Mouse (Mus musculus): ENCODE measurements around the gene Lancl3. TPM values are rescaled to one million over a fixed set of nuclear protein-coding genes. Genes with fewer than 3 reads are reported as not detected.
A peak's percentile ranks its signal among the peaks of the same experiment; 100 is the strongest.
"Not testable (repeated sequence)": the region's sequence is repeated elsewhere in the genome, so short reads cannot be mapped to it uniquely, and the experiment has no call there.

The Lancl3 gene
- total and polyA plus RNA-seq, 3 experiments = 0.53 to 5.4 (median 4.2) TPM

DNA sequence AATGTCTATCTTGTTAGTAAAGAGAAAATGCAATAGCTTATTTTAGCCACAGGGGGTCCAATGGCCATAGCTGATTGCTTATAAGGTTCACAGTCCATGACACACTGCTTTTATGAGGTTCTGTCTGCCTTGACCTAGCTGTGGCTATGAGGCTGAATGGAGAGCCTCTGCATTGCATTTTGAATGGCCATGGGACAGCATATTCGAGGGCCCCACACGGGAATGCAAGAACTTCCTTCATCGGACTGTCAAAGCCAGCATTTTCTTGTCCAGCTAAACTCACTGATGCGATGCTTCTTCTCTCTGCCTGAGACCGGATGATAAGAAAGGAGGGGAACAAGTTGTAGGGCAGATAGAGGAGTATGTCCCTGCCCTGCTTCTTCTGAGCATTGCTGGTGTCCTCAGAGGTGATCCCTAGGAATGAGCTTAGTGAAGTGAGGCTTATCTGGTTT, 98.7 kb downstream of the Lancl3 start:
- no peak for DNase-seq
- H3K79me2 ChIP-seq (replicated peaks; ENCODE audit: control insufficient read depth, insufficient read depth, low read length) = no peaks in the 10 kb centered on the region
- H3K36me3 ChIP-seq (ENCODE audit: control insufficient read depth, insufficient read depth, low read length) = no peaks in the 10 kb centered on the region
- H3K27me3 ChIP-seq (ENCODE audit: control insufficient read depth, insufficient read depth, low read length) = no peaks in the 10 kb centered on the region
- TF ChIP-seq CTCF (IDR thresholded peaks at IDR 0.05) (0 out of 2 replicates have a peak, but pooled peaks have one; percentile 11), EP300 (IDR thresholded peaks at IDR 0.05; ENCODE audit: insufficient read depth, low read depth, low read length) (no peak)
- intact Hi-C loops (cut with DNase I) = no loop called here
- H3K4me3 ChIP-seq = no peak overlapping the region
- WGBS = 71% methylated on average over 5 of the region's 5 CpGs
- H3K9ac ChIP-seq (ENCODE audit: low read depth, low read length) = no peak overlapping the region
- H3K4me1 ChIP-seq (ENCODE audit: control insufficient read depth, insufficient read depth, low read length) = no peaks in the 10 kb centered on the region
- no peak overlapping the region for H3K27ac ChIP-seq

DNA sequence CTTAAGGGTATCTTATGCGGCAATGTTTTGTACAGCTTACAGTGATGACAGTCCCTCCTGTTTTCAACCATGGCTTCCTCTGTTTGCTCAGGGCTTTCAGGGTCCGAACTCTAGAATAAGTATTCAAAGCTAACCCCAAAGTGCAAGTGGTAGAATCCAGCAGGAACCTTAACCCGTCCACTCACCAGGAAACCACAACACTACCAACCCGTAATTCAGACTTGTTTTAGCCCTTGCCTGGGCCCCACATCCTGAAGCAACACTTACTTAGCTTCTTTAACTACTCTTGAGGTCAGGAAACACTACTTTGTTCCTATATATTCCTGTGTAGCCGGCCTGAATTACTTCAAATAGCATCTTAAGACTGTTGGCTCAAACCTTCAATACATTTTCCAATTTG, 103.1 kb downstream of the Lancl3 start:
- 73% methylated on average over 5 of the region's 5 CpGs for WGBS
- Histone ChIP-seq H3K4me1 (ENCODE audit: control insufficient read depth, insufficient read depth, low read length) (no peaks in the 10 kb centered on the region), H3K79me2 (replicated peaks; ENCODE audit: control insufficient read depth, insufficient read depth, low read length) (no peaks in the 10 kb centered on the region), H3K9ac (ENCODE audit: low read depth, low read length) (no peak overlapping the region), H3K27ac (no peak overlapping the region), H3K27me3 (ENCODE audit: control insufficient read depth, insufficient read depth, low read length) (no peaks in the 10 kb centered on the region), H3K36me3 (ENCODE audit: control insufficient read depth, insufficient read depth, low read length) (no peaks in the 10 kb centered on the region), H3K4me3 (no peak overlapping the region)
- TF ChIP-seq CTCF (IDR thresholded peaks at IDR 0.05) = no peak
- TF ChIP-seq EP300 (IDR thresholded peaks at IDR 0.05; ENCODE audit: insufficient read depth, low read depth, low read length) = no peak
- no peak for TF ChIP-seq POLR2A (IDR thresholded peaks at IDR 0.05; ENCODE audit: insufficient read depth, low read depth, low read length)
- intact Hi-C loops (cut with DNase I) = no loop called here
- DNase-seq = no peak

GRCm38 (mm10) chrX:9303455-9303854, 103.8 kb downstream of the Lancl3 start:
- DNase-seq = no peak
- H3K27ac ChIP-seq = no peak overlapping the region
- no peak for TF ChIP-seq EP300 (IDR thresholded peaks at IDR 0.05; ENCODE audit: insufficient read depth, low read depth, low read length)
- TF ChIP-seq CTCF (IDR thresholded peaks at IDR 0.05) = no peak
- TF ChIP-seq POLR2A (IDR thresholded peaks at IDR 0.05; ENCODE audit: insufficient read depth, low read depth, low read length) = no peak
- no peaks in the 10 kb centered on the region for H3K36me3 ChIP-seq (ENCODE audit: control insufficient read depth, insufficient read depth, low read length)
- intact Hi-C loops (cut with DNase I) = no loop called here
- H3K27me3 ChIP-seq (ENCODE audit: control insufficient read depth, insufficient read depth, low read length) = no peaks in the 10 kb centered on the region
- no peaks in the 10 kb centered on the region for H3K4me1 ChIP-seq (ENCODE audit: control insufficient read depth, insufficient read depth, low read length)
- WGBS = 61% methylated on average over 1 of the region's 1 CpGs
- no peak overlapping the region for H3K4me3 ChIP-seq
- no peak overlapping the region for H3K9ac ChIP-seq (ENCODE audit: low read depth, low read length)
- no peaks in the 10 kb centered on the region for H3K79me2 ChIP-seq (replicated peaks; ENCODE audit: control insufficient read depth, insufficient read depth, low read length)

GRCm38 (mm10) chrX:9316457-9316856, 116.8 kb downstream of the Lancl3 start:
- H3K4me1 ChIP-seq (ENCODE audit: control insufficient read depth, insufficient read depth, low read length); H3K79me2 ChIP-seq (replicated peaks; ENCODE audit: control insufficient read depth, insufficient read depth, low read length); H3K27ac ChIP-seq; H3K9ac ChIP-seq (ENCODE audit: low read depth, low read length); intact Hi-C loops (cut with DNase I); H3K36me3 ChIP-seq (ENCODE audit: control insufficient read depth, insufficient read depth, low read length); H3K27me3 ChIP-seq (ENCODE audit: control insufficient read depth, insufficient read depth, low read length); H3K4me3 ChIP-seq; DNase-seq: not testable (repeated sequence)

Other genes starting within 250 kb of the Lancl3 start
- gene Fthl17b, start 236.9 kb upstream of the Lancl3 start, total RNA-seq (2021) = not detected
- not detected in 2 replicates for gene Fthl17b, start 236.9 kb upstream of the Lancl3 start, polyA plus RNA-seq (2012; rRNA removed)
- not detected for gene Fthl17c, start 223.3 kb upstream of the Lancl3 start, total RNA-seq (2021)
- not detected in 2 replicates for gene Fthl17c, start 223.3 kb upstream of the Lancl3 start, polyA plus RNA-seq (2012; rRNA removed)
- not detected for gene Fthl17d, start 213.1 kb upstream of the Lancl3 start, total RNA-seq (2021)
- gene Fthl17d, start 213.1 kb upstream of the Lancl3 start, polyA plus RNA-seq (2012; rRNA removed) = not detected in 2 replicates
- not detected for gene Fthl17e, start 166.4 kb upstream of the Lancl3 start, total RNA-seq (2021)
- gene Fthl17e, start 166.4 kb upstream of the Lancl3 start, polyA plus RNA-seq (2012; rRNA removed) = not detected in 2 replicates
- not detected for gene Fthl17f, start 136.9 kb upstream of the Lancl3 start, total RNA-seq (2021)
- gene Fthl17f, start 136.9 kb upstream of the Lancl3 start, polyA plus RNA-seq (2012; rRNA removed) = not detected in 2 replicates
- gene 4930402K13Rik, start 95.3 kb upstream of the Lancl3 start, total RNA-seq (2021) = not detected
- gene 4930402K13Rik, start 95.3 kb upstream of the Lancl3 start, polyA plus RNA-seq (2012; rRNA removed) = not detected in 2 replicates
- not detected for gene Gm14862, start 57.0 kb downstream of the Lancl3 start, total RNA-seq (2021)
- gene Gm14862, start 57.0 kb downstream of the Lancl3 start, polyA plus RNA-seq (2012; rRNA removed) = not detected in 2 replicates
- 1 to 10 TPM; 7.3 to 8.2 TPM for gene Xk, start 72.9 kb downstream of the Lancl3 start, total RNA-seq (2021)
- gene Xk, start 72.9 kb downstream of the Lancl3 start, polyA plus RNA-seq (2012; rRNA removed) = 3.3 and 6.5 TPM in 2 replicates
- gene H2al1m, start 83.9 kb downstream of the Lancl3 start, total RNA-seq (2021) = under 1 TPM in 1 of 2 experiments, not detected in 1; 0.86 TPM
- gene H2al1m, start 83.9 kb downstream of the Lancl3 start, polyA plus RNA-seq (2012; rRNA removed) = 0.33 TPM in 1 of 2 replicates, not detected in the other
- gene H2al1k, start 150.7 kb downstream of the Lancl3 start, total RNA-seq (2021) = not detected
- 0.44 TPM in 1 of 2 replicates, not detected in the other for gene H2al1k, start 150.7 kb downstream of the Lancl3 start, polyA plus RNA-seq (2012; rRNA removed)

All from heart, adult 2 months (tissue).